Mouse (Mus musculus) erythroid progenitor cell, adult 5-6 weeks (primary cell): ENCODE measurements around the gene Cnksr2. TPM values are rescaled to one million over a fixed set of nuclear protein-coding genes. Genes with fewer than 3 reads are reported as not detected.

ENCODE experiments used
- ATAC-seq: replicated peaks from 2 replicates; pipeline ENCODE4 v1.8.0; 2016; ENCODE audit warnings: moderate number of reproducible peaks, mild to moderate bottlenecking, moderate TSS enrichment, inconsistent platforms; ENCODE audit not compliant: poor library complexity, low FRiP score, severe bottlenecking
- total RNA-seq, 2 experiments: library from RNA; stranded (forward) in 1 of 2; stranded (reverse) in 1 of 2; fragments of 150-400 nt in 1 of 2; fragments of 186-747, 209-891 nt in 1 of 2; gene quantifications; 2 replicates each; pipeline versions ENCODE4 v1.2.3 to v1.2.4; 2015 to 2017; ENCODE audit warnings: low replicate concordance in 2 of 2

Gene Cnksr2
- total RNA-seq (2015; ENCODE audit: low replicate concordance) = not detected in 2 replicates
- total RNA-seq (2017; ENCODE audit: low replicate concordance) = not detected in 2 replicates

GRCm38 (mm10) chrX:158043057-158043843, at the start of gene Cnksr2:
Gene Cnksr2, minus strand, starts transcription at chrX:158043294.
- ATAC-seq = no peak

- no peak for ATAC-seq
These were observed 698 bp upstream of the Cnksr2 start for GRCm38 (mm10) chrX:158043844-158044140.

GRCm38 (mm10) chrX:158042255-158043056, 638 bp downstream of the Cnksr2 start:
- no peak for ATAC-seq

GRCm38 (mm10) chrX:158041703-158042102, 1.4 kb downstream of the Cnksr2 start:
- no peak for ATAC-seq

- ATAC-seq = no peak
These were observed 91.4 kb downstream of the Cnksr2 start for GRCm38 (mm10) chrX:157951698-157952097.

GRCm38 (mm10) chrX:157949256-157949655, 93.8 kb downstream of the Cnksr2 start:
- no peak for ATAC-seq

- ATAC-seq = no peak
These were observed 98.0 kb downstream of the Cnksr2 start for GRCm38 (mm10) chrX:157945121-157945520.

GRCm38 (mm10) chrX:157936611-157937010, 106.5 kb downstream of the Cnksr2 start:
- ATAC-seq = no peak

- no peak for ATAC-seq
These were observed 123.0 kb downstream of the Cnksr2 start for GRCm38 (mm10) chrX:157920093-157920492.

- ATAC-seq = no peak
These were observed 213.1 kb downstream of the Cnksr2 start for GRCm38 (mm10) chrX:157829983-157830382.

GRCm38 (mm10) chrX:157818921-157819260, 224.2 kb downstream of the Cnksr2 start:
- ATAC-seq = no peak

- ATAC-seq = no peak
These were observed 224.7 kb downstream of the Cnksr2 start, which contains the start of gene Klhl34 for GRCm38 (mm10) chrX:157818207-157818920. Gene Klhl34, plus strand, starts transcription at chrX:157818435.

GRCm38 (mm10) chrX:157817571-157818206, 225.4 kb downstream of the Cnksr2 start:
- ATAC-seq = no peak

- no peak for ATAC-seq
These were observed 233.4 kb downstream of the Cnksr2 start for GRCm38 (mm10) chrX:157809721-157810120.

GRCm38 (mm10) chrX:157801669-157802068, 241.4 kb downstream of the Cnksr2 start:
- no peak for ATAC-seq

Other genes with a start within 250 kb of the Cnksr2 start
- gene Klhl34, start 224.9 kb downstream of the Cnksr2 start, total RNA-seq (2015; ENCODE audit: low replicate concordance) = not detected in 2 replicates
- not detected in 2 replicates for gene Klhl34, start 224.9 kb downstream of the Cnksr2 start, total RNA-seq (2017; ENCODE audit: low replicate concordance)